ENCODE assay signal across 12 mouse cellular contexts in genomic region chr10:83882119-83882890, GRCm38 (mm10).
DNase-seq lines count a peak whose midpoint lies in the region; ATAC-seq lines count a peak whose summit lies in the region.
"Had no signal": no experiment of that assay in that cellular context is flagged by ENCODE, and none has a peak within 500 bp of the region (broad histone marks: within the 10 kb centered on the region; RNA-seq: fewer than 3 reads in every experiment).

No protein-coding gene starts in this region.

- DNase-seq in heart, postnatal 25 days (ENCODE audit: low spot score), result no peak
- peak; percentile 82 for DNase-seq in midbrain, embryonic 11.5 days (ENCODE audit: low spot score, missing footprints)
- DNase-seq in neural tube, embryonic 11.5 days (ENCODE audit: low spot score), result peak; percentile 45
- DNase-seq in midbrain, embryonic 14.5 days, result no peak
- DNase-seq in layer of hippocampus, adult 11-12 months (ENCODE audit: low spot score), result no peak
- DNase-seq: cerebellum, adult 2 months had no signal

- intact Hi-C loops in heart, postnatal 25 days (cut with DNase I), result no loop called here

- no peak overlapping the region for H3K4me3 ChIP-seq in heart, embryonic 14.5 days (ENCODE audit: control insufficient read depth in 1 of 2, insufficient read depth in 1 of 2, low read depth in 1 of 2, low read length in 2 of 2)
- no peak overlapping the region for H3K4me3 ChIP-seq in midbrain, embryonic 11.5 days (ENCODE audit: low read depth, low read length)
- H3K4me3 ChIP-seq in midbrain, embryonic 15.5 days, result no peak overlapping the region
- H3K4me3 ChIP-seq in embryonic facial prominence, embryonic 15.5 days (replicated peaks), result no peak overlapping the region
- H3K4me3 ChIP-seq in neural tube, embryonic 11.5 days (ENCODE audit: low read depth, low read length), result no peak overlapping the region
- H3K4me3 ChIP-seq in midbrain, embryonic 14.5 days (replicated peaks; ENCODE audit: low read depth, low read length), result no peak overlapping the region
- H3K4me3 ChIP-seq: megakaryocyte, embryonic 14.5 days; neural tube, embryonic 12.5 days had no signal

- H3K9me3 ChIP-seq in heart, embryonic 14.5 days (ENCODE audit: control insufficient read depth, low read length), result no peaks in the 10 kb centered on the region
- no peaks in the 10 kb centered on the region for H3K9me3 ChIP-seq in midbrain, embryonic 11.5 days (ENCODE audit: control insufficient read depth, low read length)
- H3K9me3 ChIP-seq in midbrain, embryonic 15.5 days, result no peaks in the 10 kb centered on the region
- no peaks in the 10 kb centered on the region for H3K9me3 ChIP-seq in embryonic facial prominence, embryonic 15.5 days (replicated peaks)
- H3K9me3 ChIP-seq in neural tube, embryonic 11.5 days (ENCODE audit: control insufficient read depth, low read length), result no peaks in the 10 kb centered on the region
- H3K9me3 ChIP-seq in midbrain, embryonic 14.5 days (ENCODE audit: control insufficient read depth, low read length), result no peaks in the 10 kb centered on the region
- H3K9me3 ChIP-seq: megakaryocyte, embryonic 14.5 days; neural tube, embryonic 12.5 days had no signal

- WGBS in heart, embryonic 14.5 days, result 50% methylated on average over 17 of the region's 17 CpGs
- WGBS in midbrain, embryonic 11.5 days, result 77% methylated on average over 17 of the region's 17 CpGs
- 74% methylated on average over 17 of the region's 17 CpGs for WGBS in midbrain, embryonic 15.5 days
- 24% methylated on average over 17 of the region's 17 CpGs for WGBS in embryonic facial prominence, embryonic 15.5 days
- WGBS in neural tube, embryonic 11.5 days, result 62% methylated on average over 17 of the region's 17 CpGs
- 80% methylated on average over 17 of the region's 17 CpGs for WGBS in midbrain, embryonic 14.5 days

- ATAC-seq in heart, embryonic 14.5 days (ENCODE audit: insufficient number of reproducible peaks, insufficient read depth, low FRiP score, low read depth), result no peak
- ATAC-seq in midbrain, embryonic 11.5 days (ENCODE audit: low FRiP score), result no peak
- no peak for ATAC-seq in midbrain, embryonic 15.5 days (replicated peaks)
- ATAC-seq in embryonic facial prominence, embryonic 15.5 days (ENCODE audit: insufficient number of reproducible peaks, low FRiP score, low TSS enrichment, low read depth), result no peak
- ATAC-seq in neural tube, embryonic 11.5 days (ENCODE audit: insufficient read depth, low FRiP score, low TSS enrichment), result no peak
- no peak for ATAC-seq in midbrain, embryonic 14.5 days (ENCODE audit: low FRiP score, low TSS enrichment)
- ATAC-seq: intestine, embryonic 16.5 days had no signal

- no peak overlapping the region for H3K9ac ChIP-seq in heart, embryonic 14.5 days (ENCODE audit: low read length)
- H3K9ac ChIP-seq in midbrain, embryonic 11.5 days (ENCODE audit: low read length), result no peak overlapping the region
- H3K9ac ChIP-seq in midbrain, embryonic 15.5 days, result no peak overlapping the region
- H3K9ac ChIP-seq in embryonic facial prominence, embryonic 15.5 days, result no peak overlapping the region
- H3K9ac ChIP-seq in neural tube, embryonic 11.5 days (ENCODE audit: low read length), result no peak overlapping the region
- H3K9ac ChIP-seq in midbrain, embryonic 14.5 days (replicated peaks; ENCODE audit: low read length), result no peak overlapping the region
- H3K9ac ChIP-seq: neural tube, embryonic 12.5 days had no signal

- H3K27me3 ChIP-seq in heart, embryonic 14.5 days (ENCODE audit: control insufficient read depth, insufficient read depth, low read length), result no peaks in the 10 kb centered on the region
- H3K27me3 ChIP-seq in midbrain, embryonic 11.5 days (ENCODE audit: control insufficient read depth, insufficient read depth, low read length), result no peaks in the 10 kb centered on the region
- no peaks in the 10 kb centered on the region for H3K27me3 ChIP-seq in midbrain, embryonic 15.5 days (replicated peaks)
- H3K27me3 ChIP-seq in embryonic facial prominence, embryonic 15.5 days, result no peaks in the 10 kb centered on the region
- H3K27me3 ChIP-seq in neural tube, embryonic 11.5 days (ENCODE audit: control insufficient read depth, insufficient read depth, low read length), result no peaks in the 10 kb centered on the region
- H3K27me3 ChIP-seq in midbrain, embryonic 14.5 days (ENCODE audit: control insufficient read depth, insufficient read depth, low read length), result no peaks in the 10 kb centered on the region
- H3K27me3 ChIP-seq: megakaryocyte, embryonic 14.5 days; neural tube, embryonic 12.5 days had no signal

- no peak overlapping the region for H3K4me2 ChIP-seq in heart, embryonic 14.5 days (ENCODE audit: low read length)
- H3K4me2 ChIP-seq in midbrain, embryonic 11.5 days, result no peak overlapping the region
- no peak overlapping the region for H3K4me2 ChIP-seq in midbrain, embryonic 15.5 days
- H3K4me2 ChIP-seq in embryonic facial prominence, embryonic 15.5 days (replicated peaks), result no peak overlapping the region
- H3K4me2 ChIP-seq in neural tube, embryonic 11.5 days (ENCODE audit: low read depth), result no peak overlapping the region
- no peak overlapping the region for H3K4me2 ChIP-seq in midbrain, embryonic 14.5 days (ENCODE audit: low read length)
- H3K4me2 ChIP-seq: neural tube, embryonic 12.5 days had no signal

- H3K36me3 ChIP-seq in heart, embryonic 14.5 days (ENCODE audit: control insufficient read depth, insufficient read depth, low read length), result no peaks in the 10 kb centered on the region
- no peaks in the 10 kb centered on the region for H3K36me3 ChIP-seq in midbrain, embryonic 11.5 days (ENCODE audit: control insufficient read depth, insufficient read depth, low read length)
- no peaks in the 10 kb centered on the region for H3K36me3 ChIP-seq in midbrain, embryonic 15.5 days (replicated peaks)
- no peaks in the 10 kb centered on the region for H3K36me3 ChIP-seq in embryonic facial prominence, embryonic 15.5 days
- H3K36me3 ChIP-seq in neural tube, embryonic 11.5 days (ENCODE audit: control insufficient read depth, insufficient read depth, low read length), result no peaks in the 10 kb centered on the region
- H3K36me3 ChIP-seq in midbrain, embryonic 14.5 days (ENCODE audit: control insufficient read depth, insufficient read depth, low read length), result no peaks in the 10 kb centered on the region
- H3K36me3 ChIP-seq: neural tube, embryonic 12.5 days had no signal

- peak overlapping the region; percentile 14 to 31; a peak in 3 of 4 replicates for H3K27ac ChIP-seq in heart, embryonic 14.5 days (replicated peaks in 1 of 2; ENCODE audit: control insufficient read depth in 1 of 2, insufficient read depth in 1 of 2, low read depth in 2 of 2, low read length in 2 of 2)
- H3K27ac ChIP-seq in midbrain, embryonic 11.5 days (ENCODE audit: low read depth, low read length), result no peak overlapping the region
- H3K27ac ChIP-seq in midbrain, embryonic 15.5 days, result no peak overlapping the region
- H3K27ac ChIP-seq in embryonic facial prominence, embryonic 15.5 days (replicated peaks), result peak overlapping the region; percentile 34; the same call in 1 of the 2 replicates
- no peak overlapping the region for H3K27ac ChIP-seq in neural tube, embryonic 11.5 days (ENCODE audit: low read depth, low read length)
- H3K27ac ChIP-seq in midbrain, embryonic 14.5 days (replicated peaks; ENCODE audit: low read depth, low read length), result no peak overlapping the region
- H3K27ac ChIP-seq: neural tube, embryonic 12.5 days had no signal

- H3K4me1 ChIP-seq in heart, embryonic 14.5 days (ENCODE audit: control insufficient read depth in 2 of 2, insufficient read depth in 2 of 2, low read length in 2 of 2), result peaks cover 16 to 37% of the 10 kb centered on the region in 2 experiments
- H3K4me1 ChIP-seq in midbrain, embryonic 11.5 days (ENCODE audit: control insufficient read depth, insufficient read depth, low read length), result no peaks in the 10 kb centered on the region
- no peaks in the 10 kb centered on the region for H3K4me1 ChIP-seq in midbrain, embryonic 15.5 days
- H3K4me1 ChIP-seq in embryonic facial prominence, embryonic 15.5 days, result peaks cover 22% of the 10 kb centered on the region
- no peaks in the 10 kb centered on the region for H3K4me1 ChIP-seq in neural tube, embryonic 11.5 days (ENCODE audit: control insufficient read depth, insufficient read depth, low read length)
- H3K4me1 ChIP-seq in midbrain, embryonic 14.5 days (ENCODE audit: control insufficient read depth, insufficient read depth, low read length), result no peaks in the 10 kb centered on the region
- H3K4me1 ChIP-seq: megakaryocyte, embryonic 14.5 days; neural tube, embryonic 12.5 days had no signal

Comparison
In these comparisons a context has a peak if more than half of its experiments do, and no peak if none do; other contexts are left out.
1. DNase-seq: peak in midbrain, embryonic 11.5 days (single experiment) and neural tube, embryonic 11.5 days (single experiment); none in heart, postnatal 25 days (single experiment), midbrain, embryonic 14.5 days (single experiment) and layer of hippocampus, adult 11-12 months (single experiment).
2. H3K27ac ChIP-seq: peak in heart, embryonic 14.5 days (2 of 2) and embryonic facial prominence, embryonic 15.5 days (single experiment); none in midbrain, embryonic 11.5 days (single experiment), midbrain, embryonic 15.5 days (single experiment), neural tube, embryonic 11.5 days (single experiment) and midbrain, embryonic 14.5 days (single experiment).